Mouse (Mus musculus): Measurements from ENCODE around the gene Dhx38. TPM values are rescaled to one million over a fixed set of nuclear protein-coding genes. Genes with fewer than 3 reads are reported as not detected.

Dhx38 gene
- polyA plus RNA-seq, 1 experiment: 32.5 TPM

- H3K4me3 ChIP-seq (ENCODE audit: low read depth, low read length): no peak overlapping the region
- no peaks in the 10 kb centered on the region for H3K36me3 ChIP-seq (ENCODE audit: control insufficient read depth, insufficient read depth, low read length, poor library complexity, severe bottlenecking)
- TF ChIP-seq CTCF (IDR thresholded peaks at IDR 0.05; ENCODE audit: low read depth, low read length) (no peak), POLR2A (IDR thresholded peaks at IDR 0.05; ENCODE audit: insufficient read depth, low read length) (no peak), EP300 (IDR thresholded peaks at IDR 0.05; ENCODE audit: insufficient read depth, low read depth, low read length) (no peak)
- peaks cover 3% of the 10 kb centered on the region for H3K4me1 ChIP-seq (ENCODE audit: control insufficient read depth, insufficient read depth, low read length)
- no peak overlapping the region for H3K27ac ChIP-seq (ENCODE audit: insufficient read depth, low read length)
- no peaks in the 10 kb centered on the region for H3K27me3 ChIP-seq (ENCODE audit: control insufficient read depth, insufficient read depth, low read length, poor library complexity, severe bottlenecking)
- H3K9me3 ChIP-seq (replicated peaks; ENCODE audit: control insufficient read depth, insufficient read depth, low read length, poor library complexity, severe bottlenecking): no peaks in the 10 kb centered on the region
- H3K9ac ChIP-seq (ENCODE audit: low read depth, poor library complexity, severe bottlenecking): no peak overlapping the region
Observed at GRCm38 (mm10) chr8:109542165-109542564, 23.5 kb downstream of the Dhx38 start.

- H3K9ac ChIP-seq (ENCODE audit: low read depth, poor library complexity, severe bottlenecking): no peak overlapping the region
- no peaks in the 10 kb centered on the region for H3K36me3 ChIP-seq (ENCODE audit: control insufficient read depth, insufficient read depth, low read length, poor library complexity, severe bottlenecking)
- TF ChIP-seq POLR2A (IDR thresholded peaks at IDR 0.05; ENCODE audit: insufficient read depth, low read length) (no peak), CTCF (IDR thresholded peaks at IDR 0.05; ENCODE audit: low read depth, low read length) (peak; percentile 93)
- no peaks in the 10 kb centered on the region for H3K4me1 ChIP-seq (ENCODE audit: control insufficient read depth, insufficient read depth, low read length)
- H3K9me3 ChIP-seq (replicated peaks; ENCODE audit: control insufficient read depth, insufficient read depth, low read length, poor library complexity, severe bottlenecking): no peaks in the 10 kb centered on the region
- no peak overlapping the region for H3K4me3 ChIP-seq (ENCODE audit: low read depth, low read length)
- H3K27ac ChIP-seq (ENCODE audit: insufficient read depth, low read length): no peak overlapping the region
- H3K27me3 ChIP-seq (ENCODE audit: control insufficient read depth, insufficient read depth, low read length, poor library complexity, severe bottlenecking): no peaks in the 10 kb centered on the region
Observed at GRCm38 (mm10) chr8:109536703-109537102, 29.0 kb downstream of the Dhx38 start.

- Histone ChIP-seq H3K27me3 (ENCODE audit: control insufficient read depth, insufficient read depth, low read length, poor library complexity, severe bottlenecking) (no peaks in the 10 kb centered on the region), H3K9ac (ENCODE audit: low read depth, poor library complexity, severe bottlenecking) (peak overlapping the region; percentile 13; the same call in 1 of the 2 replicates), H3K4me1 (ENCODE audit: control insufficient read depth, insufficient read depth, low read length) (no peaks in the 10 kb centered on the region), H3K36me3 (ENCODE audit: control insufficient read depth, insufficient read depth, low read length, poor library complexity, severe bottlenecking) (no peaks in the 10 kb centered on the region), H3K27ac (ENCODE audit: insufficient read depth, low read length) (no peak overlapping the region), H3K9me3 (replicated peaks; ENCODE audit: control insufficient read depth, insufficient read depth, low read length, poor library complexity, severe bottlenecking) (no peaks in the 10 kb centered on the region), H3K4me3 (ENCODE audit: low read depth, low read length) (peak overlapping the region; percentile 1)
- TF ChIP-seq EP300 (IDR thresholded peaks at IDR 0.05; ENCODE audit: insufficient read depth, low read depth, low read length) (no peak), CTCF (IDR thresholded peaks at IDR 0.05; ENCODE audit: low read depth, low read length) (peak; percentile 41), POLR2A (IDR thresholded peaks at IDR 0.05; ENCODE audit: insufficient read depth, low read length) (no peak)
Observed at GRCm38 (mm10) chr8:109535140-109535990, 30.3 kb downstream of the Dhx38 start.

GRCm38 (mm10) chr8:109524008-109524407 is 41.7 kb downstream of the Dhx38 start:
- Histone ChIP-seq H3K4me1 (ENCODE audit: control insufficient read depth, insufficient read depth, low read length) (no peaks in the 10 kb centered on the region), H3K9me3 (replicated peaks; ENCODE audit: control insufficient read depth, insufficient read depth, low read length, poor library complexity, severe bottlenecking) (peaks cover 11% of the 10 kb centered on the region), H3K27ac (ENCODE audit: insufficient read depth, low read length) (no peak overlapping the region), H3K27me3 (ENCODE audit: control insufficient read depth, insufficient read depth, low read length, poor library complexity, severe bottlenecking) (no peaks in the 10 kb centered on the region; the same call in 1 of the 2 replicates), H3K4me3 (ENCODE audit: low read depth, low read length) (no peak overlapping the region), H3K9ac (ENCODE audit: low read depth, poor library complexity, severe bottlenecking) (no peak overlapping the region), H3K36me3 (ENCODE audit: control insufficient read depth, insufficient read depth, low read length, poor library complexity, severe bottlenecking) (no peaks in the 10 kb centered on the region)
- TF ChIP-seq POLR2A (IDR thresholded peaks at IDR 0.05; ENCODE audit: insufficient read depth, low read length) (no peak), CTCF (IDR thresholded peaks at IDR 0.05; ENCODE audit: low read depth, low read length) (no peak), EP300 (IDR thresholded peaks at IDR 0.05; ENCODE audit: insufficient read depth, low read depth, low read length) (no peak)

- Histone ChIP-seq H3K4me3 (ENCODE audit: low read depth, low read length) (no peak overlapping the region), H3K27ac (ENCODE audit: insufficient read depth, low read length) (no peak overlapping the region), H3K9me3 (replicated peaks; ENCODE audit: control insufficient read depth, insufficient read depth, low read length, poor library complexity, severe bottlenecking) (peaks cover 3% of the 10 kb centered on the region; the same call in 1 of the 2 replicates), H3K36me3 (ENCODE audit: control insufficient read depth, insufficient read depth, low read length, poor library complexity, severe bottlenecking) (no peaks in the 10 kb centered on the region), H3K4me1 (ENCODE audit: control insufficient read depth, insufficient read depth, low read length) (no peaks in the 10 kb centered on the region), H3K9ac (ENCODE audit: low read depth, poor library complexity, severe bottlenecking) (no peak overlapping the region), H3K27me3 (ENCODE audit: control insufficient read depth, insufficient read depth, low read length, poor library complexity, severe bottlenecking) (no peaks in the 10 kb centered on the region; the same call in 1 of the 2 replicates)
- TF ChIP-seq CTCF (IDR thresholded peaks at IDR 0.05; ENCODE audit: low read depth, low read length) (no peak), POLR2A (IDR thresholded peaks at IDR 0.05; ENCODE audit: insufficient read depth, low read length) (no peak), EP300 (IDR thresholded peaks at IDR 0.05; ENCODE audit: insufficient read depth, low read depth, low read length) (no peak)
Observed at GRCm38 (mm10) chr8:109505560-109505959, 60.1 kb downstream of the Dhx38 start.

GRCm38 (mm10) chr8:109503566-109503965 is 62.1 kb downstream of the Dhx38 start:
- Histone ChIP-seq H3K4me1 (ENCODE audit: control insufficient read depth, insufficient read depth, low read length) (no peaks in the 10 kb centered on the region), H3K27me3 (ENCODE audit: control insufficient read depth, insufficient read depth, low read length, poor library complexity, severe bottlenecking) (no peaks in the 10 kb centered on the region; the same call in 1 of the 2 replicates), H3K9me3 (replicated peaks; ENCODE audit: control insufficient read depth, insufficient read depth, low read length, poor library complexity, severe bottlenecking) (peaks cover 3% of the 10 kb centered on the region; the same call in 1 of the 2 replicates), H3K9ac (ENCODE audit: low read depth, poor library complexity, severe bottlenecking) (no peak overlapping the region), H3K4me3 (ENCODE audit: low read depth, low read length) (no peak overlapping the region), H3K27ac (ENCODE audit: insufficient read depth, low read length) (no peak overlapping the region), H3K36me3 (ENCODE audit: control insufficient read depth, insufficient read depth, low read length, poor library complexity, severe bottlenecking) (no peaks in the 10 kb centered on the region)
- no peak for TF ChIP-seq EP300 (IDR thresholded peaks at IDR 0.05; ENCODE audit: insufficient read depth, low read depth, low read length)
- no peak for TF ChIP-seq CTCF (IDR thresholded peaks at IDR 0.05; ENCODE audit: low read depth, low read length)
- no peak for TF ChIP-seq POLR2A (IDR thresholded peaks at IDR 0.05; ENCODE audit: insufficient read depth, low read length)

Measured in ES-Bruce4 (cell line).